Mouse (Mus musculus): ENCODE measurements around the gene Otop2.
A peak's percentile ranks its signal among the peaks of the same experiment; 100 is the strongest.

Otop2 gene

GRCm38 (mm10) chr11:115275954-115276353 lies 31.0 kb upstream of the Otop2 start:
- no peak for DNase-seq (ENCODE audit: low spot score in 2 of 2)

DNA sequence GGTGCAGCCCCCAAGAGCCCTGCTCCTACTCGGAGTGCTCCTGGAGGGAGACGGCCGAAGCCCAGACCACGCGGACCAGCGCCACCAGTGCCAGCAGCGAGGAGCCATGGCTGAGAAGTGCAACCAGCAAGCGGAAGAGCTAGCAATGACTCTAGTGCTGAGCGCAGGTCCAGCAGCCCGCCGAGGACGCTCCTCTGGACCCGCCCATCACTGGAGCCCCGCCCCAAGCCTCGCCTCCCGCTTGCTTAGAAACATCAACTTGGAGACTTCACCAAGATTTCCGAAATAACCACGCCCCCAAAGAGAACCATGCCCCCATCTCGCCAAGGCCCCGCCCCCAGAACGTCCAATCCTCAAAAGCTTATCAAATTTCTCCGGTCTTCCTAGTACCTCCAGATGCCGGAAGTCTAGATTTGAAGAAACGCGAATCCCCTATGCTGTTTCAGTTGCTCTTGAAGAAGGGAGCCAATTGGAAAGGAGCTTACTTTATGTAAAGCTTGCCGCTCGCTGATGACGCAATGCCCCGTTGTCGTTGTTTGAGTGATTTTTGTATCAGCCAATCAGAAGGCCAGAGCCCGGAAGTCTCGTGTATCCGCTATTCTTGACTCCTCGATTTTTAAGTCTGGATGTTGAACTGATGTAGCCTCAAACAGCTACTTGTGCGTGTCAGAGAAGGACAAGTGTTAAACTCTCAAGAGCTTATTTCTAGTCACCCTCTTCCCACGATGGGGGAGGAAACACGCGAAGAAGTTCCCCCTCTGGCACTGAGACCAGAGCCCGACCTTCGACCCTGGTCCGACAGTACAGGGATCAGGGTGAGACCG lies 30.0 kb upstream of the Otop2 start, which contains the start of gene Fdxr:
Gene Fdxr, minus strand, starts transcription at position 271 of the 824 bp plus-strand sequence.
- DNase-seq (ENCODE audit: low spot score in 2 of 2), result peak; percentile 99 to 100

DNA sequence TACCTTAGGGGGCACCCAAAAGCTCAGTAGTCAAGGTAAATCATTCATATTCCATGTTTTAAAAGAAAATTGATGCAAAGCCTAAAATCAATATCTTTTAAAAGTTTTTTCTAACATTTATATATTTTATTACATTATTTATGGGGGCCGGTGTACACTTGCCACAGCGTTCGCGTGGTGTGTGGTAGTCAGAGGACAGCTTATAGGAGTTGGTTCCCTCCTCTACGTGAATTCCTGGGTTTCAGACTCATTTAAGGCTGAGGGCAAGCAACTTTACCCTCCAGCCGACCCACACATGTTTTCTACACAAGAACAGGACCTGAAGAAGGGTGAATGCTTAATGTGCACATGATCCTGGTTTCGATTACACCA lies 29.4 kb upstream of the Otop2 start:
- DNase-seq (ENCODE audit: low spot score in 2 of 2), result no peak

DNA sequence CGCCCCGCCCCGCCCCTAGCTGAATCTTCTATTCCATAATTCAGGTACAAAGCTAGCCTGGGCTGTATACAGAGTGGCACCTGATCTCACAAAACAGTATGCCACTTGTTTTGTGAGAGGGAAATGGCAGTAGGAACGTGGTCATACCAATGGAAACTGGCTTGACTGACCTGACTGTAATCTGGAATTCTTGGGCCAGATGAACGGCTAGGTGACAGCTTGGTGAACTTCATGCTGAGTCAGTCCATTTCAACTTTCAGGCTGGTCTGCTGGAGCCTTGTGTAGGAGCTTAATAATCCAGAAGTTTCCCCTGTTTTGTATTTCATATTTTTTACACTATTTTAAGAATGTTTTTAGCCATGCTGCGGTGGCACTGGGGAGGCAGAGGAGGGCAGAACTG lies 28.8 kb upstream of the Otop2 start:
- no peak for DNase-seq (ENCODE audit: low spot score in 2 of 2)

GRCm38 (mm10) chr11:115279726-115280125 lies 27.2 kb upstream of the Otop2 start:
- DNase-seq (ENCODE audit: low spot score in 2 of 2), result no peak

- DNase-seq (ENCODE audit: low spot score in 2 of 2), result peak; percentile 59 to 61
These were observed 24.7 kb upstream of the Otop2 start for GRCm38 (mm10) chr11:115282295-115282694.

DNA sequence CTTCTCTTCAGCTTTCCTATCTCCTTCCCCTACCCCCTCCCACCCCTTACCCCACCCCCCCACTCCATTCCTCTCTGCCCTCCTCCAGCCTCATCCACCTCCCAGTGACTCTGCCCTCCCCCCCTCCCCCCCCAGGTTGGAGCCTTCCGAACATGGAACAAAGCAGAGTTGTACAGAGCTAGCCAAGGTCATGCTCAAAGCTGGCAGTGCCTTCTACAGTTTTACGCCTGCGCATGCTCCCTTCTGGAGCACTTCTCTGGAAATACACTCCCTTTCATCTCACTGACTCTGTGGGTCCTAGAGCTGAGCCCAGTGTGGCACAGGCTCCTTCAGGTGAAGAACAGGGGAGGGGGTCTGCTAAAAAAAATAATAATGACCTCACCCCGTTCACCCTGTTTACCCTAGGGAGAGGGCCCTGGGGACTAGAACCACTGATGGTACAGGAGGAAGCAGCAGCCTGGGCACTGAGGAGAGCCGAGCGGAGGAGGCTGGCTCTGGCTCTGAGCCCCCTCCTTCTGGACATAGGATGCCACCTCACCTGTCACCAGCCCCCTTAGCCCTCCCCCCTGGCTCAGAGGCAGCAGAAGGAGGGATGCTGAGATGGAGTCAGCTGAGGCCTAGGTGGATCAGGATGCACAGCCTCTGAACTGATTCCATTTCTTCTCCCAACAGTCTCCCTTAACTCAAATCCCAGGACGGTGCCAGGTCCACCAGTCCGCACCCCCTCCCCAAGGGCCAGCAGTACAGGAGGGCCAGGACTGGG lies 24.1 kb upstream of the Otop2 start:
- no peak for DNase-seq (ENCODE audit: low spot score in 2 of 2)

- no peak for DNase-seq (ENCODE audit: low spot score in 2 of 2)
These were observed 23.5 kb upstream of the Otop2 start for GRCm38 (mm10) chr11:115283486-115283765.

GRCm38 (mm10) chr11:115283891-115284620 lies 22.9 kb upstream of the Otop2 start:
- DNase-seq (ENCODE audit: low spot score in 2 of 2), result no peak

- no peak for DNase-seq (ENCODE audit: low spot score in 2 of 2)
These were observed 21.7 kb upstream of the Otop2 start for GRCm38 (mm10) chr11:115285282-115285681.

DNA sequence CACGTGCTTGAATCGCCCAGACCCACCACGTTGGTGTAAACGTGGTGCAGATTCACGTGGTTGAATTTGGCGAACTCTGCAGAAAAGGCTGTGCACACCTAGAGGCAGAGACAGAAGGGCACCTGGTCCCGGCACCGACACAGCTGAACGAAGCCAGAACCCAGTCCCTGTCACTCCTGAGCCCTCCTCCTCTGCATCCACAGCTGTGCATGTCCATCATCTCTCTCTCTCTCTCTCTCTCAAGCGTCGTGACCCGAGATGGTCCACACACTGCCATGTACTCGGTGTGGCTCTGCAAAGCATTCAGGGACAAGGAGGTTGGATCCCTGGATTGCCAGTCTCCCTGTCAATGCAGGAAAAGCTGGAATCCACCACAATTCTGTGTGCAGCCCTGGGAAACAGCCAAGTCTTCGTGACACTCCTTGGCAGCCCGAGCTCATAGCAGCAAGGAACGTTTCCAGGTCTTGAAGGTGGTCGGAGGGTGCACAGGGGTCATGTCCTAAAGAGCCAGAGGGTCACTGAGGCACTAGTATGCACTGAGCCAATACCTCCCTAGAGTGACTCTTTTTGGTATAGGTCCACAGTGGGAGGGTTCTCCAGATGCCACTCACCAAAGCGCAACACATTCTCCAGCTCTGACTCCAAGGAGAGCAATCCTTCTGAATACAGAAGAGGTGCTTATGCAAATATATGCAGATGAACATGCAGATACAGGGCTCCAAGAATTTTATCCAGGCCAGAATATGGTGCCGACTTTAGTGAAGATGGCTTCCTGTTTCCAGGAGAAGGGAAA lies 20.6 kb upstream of the Otop2 start:
- no peak for DNase-seq (ENCODE audit: low spot score in 2 of 2)

GRCm38 (mm10) chr11:115287386-115287785 lies 19.6 kb upstream of the Otop2 start:
- DNase-seq (ENCODE audit: low spot score in 2 of 2), result no peak

GRCm38 (mm10) chr11:115288305-115288704 lies 18.7 kb upstream of the Otop2 start:
- no peak for DNase-seq (ENCODE audit: low spot score in 2 of 2)

DNA sequence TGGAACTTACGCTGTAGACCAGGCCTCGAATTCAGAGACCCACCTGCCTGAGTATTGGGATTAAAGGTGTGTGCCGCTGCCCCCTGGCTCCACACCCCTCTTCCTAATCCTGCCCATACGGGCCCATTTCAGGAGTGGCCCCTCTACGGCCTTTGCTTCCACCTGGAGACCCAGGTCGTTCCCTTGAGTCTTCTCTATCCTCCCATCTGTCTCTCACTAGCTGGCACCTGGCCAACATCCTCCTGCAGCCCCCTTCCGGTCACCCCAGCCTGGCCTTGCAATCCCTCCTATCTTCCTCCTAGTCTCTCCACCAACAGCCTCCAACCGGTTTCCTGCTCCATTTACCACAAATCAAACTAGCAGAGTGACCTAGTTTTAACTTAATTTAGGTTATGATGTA lies 17.1 kb upstream of the Otop2 start:
- no peak for DNase-seq (ENCODE audit: low spot score in 2 of 2)

DNA sequence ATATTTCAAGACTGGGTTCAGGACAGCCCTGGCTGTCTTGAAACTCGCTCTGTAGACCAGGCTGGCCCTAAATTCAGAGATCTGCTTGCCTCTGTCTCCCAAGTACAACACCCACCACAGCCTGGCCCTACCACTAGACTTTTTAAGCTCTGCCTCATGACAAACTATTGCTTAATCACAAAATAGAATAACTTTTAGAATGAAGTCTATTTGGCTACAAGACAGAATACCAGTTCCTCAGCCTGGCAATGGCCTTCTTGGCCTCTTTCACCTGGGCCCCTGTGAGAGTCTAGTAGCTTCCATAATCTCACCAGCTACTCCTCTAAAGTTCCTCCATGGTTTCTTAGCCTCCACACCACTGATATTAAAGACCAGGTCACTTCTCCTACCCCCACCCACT lies 16.6 kb upstream of the Otop2 start:
- no peak for DNase-seq (ENCODE audit: low spot score in 2 of 2)

DNA sequence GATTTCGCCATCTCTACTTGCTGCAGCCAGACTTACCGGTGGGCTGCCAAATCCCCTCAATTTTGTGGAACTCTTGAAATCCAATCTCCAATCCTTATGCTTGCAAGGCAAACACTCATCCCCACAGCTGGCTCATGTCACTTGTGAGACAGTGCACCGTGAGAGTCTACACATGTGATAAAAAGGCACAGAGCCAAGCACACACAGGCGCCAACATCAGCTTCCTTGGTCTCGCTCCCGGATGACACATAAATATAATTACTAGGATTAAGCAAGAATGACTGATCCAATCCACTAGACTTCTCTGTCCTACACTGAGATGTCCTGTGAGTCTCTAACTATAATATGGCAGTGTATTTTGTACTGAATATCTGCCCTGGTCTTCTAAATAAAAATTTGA lies 16.0 kb upstream of the Otop2 start:
- peak; percentile 82 to 91 for DNase-seq (ENCODE audit: low spot score in 2 of 2)

DNA sequence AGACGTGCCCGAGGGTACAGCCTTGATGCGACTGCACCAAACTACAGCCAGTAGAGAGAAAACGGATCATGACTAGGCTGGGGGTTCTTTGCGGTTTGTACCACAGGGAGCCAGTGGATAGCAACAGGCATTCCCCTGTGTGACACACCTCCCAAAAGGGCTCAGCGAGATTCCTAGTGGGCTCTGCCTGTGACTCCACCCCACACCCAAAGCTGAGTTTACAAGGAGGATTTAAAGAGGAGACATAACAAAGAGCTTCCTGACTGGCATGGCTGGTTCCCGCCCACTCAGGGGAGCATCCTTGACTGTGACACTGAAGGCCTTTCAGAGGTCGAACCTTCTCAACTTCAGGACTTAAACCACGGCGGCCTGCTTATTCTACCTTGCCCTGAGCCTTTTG lies 15.5 kb upstream of the Otop2 start:
- no peak for DNase-seq (ENCODE audit: low spot score in 2 of 2)

- DNase-seq (ENCODE audit: low spot score in 2 of 2), result no peak
These were observed 14.2 kb upstream of the Otop2 start for GRCm38 (mm10) chr11:115292631-115293375.

DNA sequence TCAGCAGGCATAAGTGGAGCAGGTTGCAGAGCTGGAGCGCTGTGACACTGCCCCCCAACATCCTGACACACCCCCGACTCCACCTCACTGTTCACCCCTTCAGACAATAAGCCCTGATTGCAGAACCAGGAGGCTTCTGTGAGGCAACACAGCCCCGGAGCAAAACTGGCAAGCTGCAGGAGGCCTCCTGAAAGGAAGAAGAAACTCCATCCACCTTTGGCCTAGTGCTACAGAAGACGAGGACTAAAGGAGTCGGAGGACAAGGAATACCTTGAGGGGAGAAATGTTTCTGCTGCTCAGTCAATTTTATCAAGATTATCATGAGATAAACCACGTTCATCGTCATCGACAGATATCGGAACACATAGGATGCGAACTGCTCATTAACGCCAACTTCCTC lies 11.0 kb upstream of the Otop2 start:
- no peak for DNase-seq (ENCODE audit: low spot score in 2 of 2)

DNA sequence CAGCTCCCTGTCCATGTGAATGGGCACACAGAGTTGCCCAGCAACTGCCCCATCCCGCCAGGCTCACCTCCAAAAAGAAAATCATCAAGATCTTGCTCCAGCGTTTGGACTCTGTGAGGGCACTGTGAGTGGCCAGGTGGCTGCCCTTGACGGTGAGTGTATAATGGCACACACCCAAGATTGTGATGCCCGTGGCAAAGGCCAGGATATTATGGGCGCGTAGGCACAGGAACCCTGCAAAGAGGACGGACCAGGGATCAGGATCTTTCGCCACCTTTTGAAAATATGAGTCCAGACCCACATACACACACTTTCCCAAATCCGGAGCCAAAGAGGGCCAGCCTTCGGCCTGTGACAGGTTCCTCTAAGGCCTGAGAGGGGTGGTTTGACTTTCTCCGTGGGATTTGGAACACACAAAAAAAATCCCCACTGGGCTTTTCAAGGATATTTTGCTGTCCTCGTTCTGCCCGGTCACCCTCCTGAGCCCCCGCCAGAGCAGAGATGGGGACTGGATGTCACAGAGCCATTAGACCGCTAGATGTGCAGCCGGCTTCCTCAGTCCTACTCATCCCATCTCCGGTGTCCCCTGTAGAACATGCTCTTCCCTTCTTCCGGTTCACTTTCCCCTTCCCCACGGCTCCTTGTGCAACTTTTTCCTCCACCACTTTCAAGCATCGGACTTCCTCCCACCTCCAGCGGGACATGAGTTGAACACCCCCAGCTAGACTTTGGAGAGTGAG lies 10.3 kb upstream of the Otop2 start:
- DNase-seq (ENCODE audit: low spot score in 2 of 2), result no peak
